Mouse (Mus musculus) forebrain, embryonic 12.5 days (tissue): ENCODE data around the gene Olfr344. TPM values are rescaled to one million over a fixed set of nuclear protein-coding genes. Genes with fewer than 3 reads are reported as not detected.

Experiments used
- ATAC-seq: fragments of 200-750 bp; cut with Nextera tagmentation; 2 replicates; pipeline ENCODE4 v1.8.0; 2017; ENCODE audit warnings: moderate TSS enrichment; ENCODE audit not compliant: low FRiP score
- H3K27ac ChIP-seq: fragments of 300-500 bp; sonication (generic); 2 replicates; pipeline ENCODE4 v1.5.1; 2016; ENCODE audit warnings: mild to moderate bottlenecking
- H3K27me3 ChIP-seq: fragments of 300-500 bp; sonication (generic); 2 replicates; pipeline ENCODE4 v1.6.1; 2016; ENCODE audit warnings: mild to moderate bottlenecking
- H3K36me3 ChIP-seq: fragments of 300-500 bp; sonication (generic); replicated peaks from 2 replicates; pipeline ENCODE4 v1.6.1; 2016; ENCODE audit warnings: mild to moderate bottlenecking
- H3K4me1 ChIP-seq: fragments of 300-500 bp; sonication (generic); 2 replicates; pipeline ENCODE4 v1.6.1; 2016
- H3K4me2 ChIP-seq: fragments of 300-500 bp; sonication (generic); 2 replicates; pipeline ENCODE4 v1.6.1; 2016; ENCODE audit warnings: mild to moderate bottlenecking, moderate library complexity
- H3K4me3 ChIP-seq: fragments of 300-500 bp; sonication (generic); replicated peaks from 2 replicates; pipeline ENCODE4 v1.5.1; 2016; ENCODE audit warnings: mild to moderate bottlenecking
- H3K9ac ChIP-seq: fragments of 300-500 bp; sonication (generic); 2 replicates; pipeline ENCODE4 v1.6.1; 2016; ENCODE audit warnings: mild to moderate bottlenecking
- H3K9me3 ChIP-seq: fragments of 300-500 bp; sonication (generic); 2 replicates; pipeline ENCODE4 v1.6.1; 2016
- WGBS: fragments of 180-500 bp; shearing (Covaris S2); methylation state at CpG from one replicate; pipeline ENCODE4 v1.1.7; 2016; 5-methylcytosine and 5-hydroxymethylcytosine counted together
- polyA plus RNA-seq: library from polyadenylated mRNA; unstranded; fragments of >200 nt; fragmentation: Nextera tagmentation; extraction: Ambion mirVana; gene quantifications from 2 replicates; pipeline ENCODE4 v1.2.1, GENCODE M21; 2016

Gene Olfr344
- polyA plus RNA-seq: not detected in 2 replicates

- Histone ChIP-seq H3K9ac (no peak within 1 kb of the TSS), H3K27ac (no peak within 1 kb of the TSS), H3K27me3 (no peaks in the 10 kb centered on the region), H3K4me1 (no peaks in the 10 kb centered on the region), H3K9me3 (peaks cover 18% of the 10 kb centered on the region; the same call in 1 of the 2 replicates), H3K36me3 (no peaks in the 10 kb centered on the region), H3K4me2 (no peak within 1 kb of the TSS), H3K4me3 (no peak within 1 kb of the TSS)
- no peak for ATAC-seq
- WGBS: 74% methylated on average over 1 of the region's 1 CpGs
Observed at GRCm38 (mm10) chr2:36566362-36566761, at the start of gene Olfr344. TSS of gene Olfr344 (plus strand) at chr2:36566662.

GRCm38 (mm10) chr2:36524698-36525097 lies 41.8 kb upstream of the Olfr344 start, which contains the start of gene Olfr342:
TSS of gene Olfr342 (plus strand) at chr2:36524998.
- ATAC-seq: no peak
- 73% methylated on average over 3 of the region's 3 CpGs for WGBS

GRCm38 (mm10) chr2:36565156-36565555 lies 1.3 kb upstream of the Olfr344 start:
- Histone ChIP-seq H3K9me3 (peaks cover 23% of the 10 kb centered on the region; the same call in 1 of the 2 replicates), H3K4me1 (no peaks in the 10 kb centered on the region), H3K4me2 (no peak overlapping the region), H3K9ac (no peak overlapping the region), H3K27ac (no peak overlapping the region), H3K4me3 (no peak overlapping the region), H3K27me3 (no peaks in the 10 kb centered on the region), H3K36me3 (no peaks in the 10 kb centered on the region)
- no peak for ATAC-seq

More at GRCm38 (mm10) chr2:36524698-36525097, 41.8 kb upstream of the Olfr344 start, which contains the start of gene Olfr342:
- H3K4me3 ChIP-seq: no peak within 1 kb of the TSS
- no peaks in the 10 kb centered on the region for H3K4me1 ChIP-seq
- no peak within 1 kb of the TSS for H3K27ac ChIP-seq
- H3K9ac ChIP-seq: no peak within 1 kb of the TSS
- no peaks in the 10 kb centered on the region for H3K27me3 ChIP-seq
- no peak within 1 kb of the TSS for H3K4me2 ChIP-seq
- H3K9me3 ChIP-seq: 0 out of 2 replicates have a peak, but pooled peaks cover 10% of the 10 kb centered on the region
- no peaks in the 10 kb centered on the region for H3K36me3 ChIP-seq

GRCm38 (mm10) chr2:36567022-36567421 lies 560 bp downstream of the Olfr344 start:
- H3K9ac ChIP-seq: no peak overlapping the region
- no peaks in the 10 kb centered on the region for H3K4me1 ChIP-seq
- H3K4me3 ChIP-seq: no peak overlapping the region
- H3K27ac ChIP-seq: no peak overlapping the region
- peaks cover 14% of the 10 kb centered on the region; the same call in 1 of the 2 replicates for H3K9me3 ChIP-seq
- H3K36me3 ChIP-seq: no peaks in the 10 kb centered on the region
- no peaks in the 10 kb centered on the region for H3K27me3 ChIP-seq
- no peak overlapping the region for H3K4me2 ChIP-seq
- no peak for ATAC-seq

- WGBS: 94% methylated on average over 3 of the region's 3 CpGs
- no peak overlapping the region for H3K9ac ChIP-seq
- H3K4me3 ChIP-seq: no peak overlapping the region
- no peak for ATAC-seq
- peaks cover 14% of the 10 kb centered on the region; the same call in 1 of the 2 replicates for H3K9me3 ChIP-seq
- no peak overlapping the region for H3K27ac ChIP-seq
- H3K4me1 ChIP-seq: no peaks in the 10 kb centered on the region
- no peaks in the 10 kb centered on the region for H3K36me3 ChIP-seq
- H3K4me2 ChIP-seq: no peak overlapping the region
- no peaks in the 10 kb centered on the region for H3K27me3 ChIP-seq
Observed at GRCm38 (mm10) chr2:36567845-36568244, 1.4 kb downstream of the Olfr344 start.

Other genes starting within 250 kb of the Olfr344 start
- not detected in 2 replicates for gene Olfr338, start 193.1 kb upstream of the Olfr344 start, polyA plus RNA-seq
- gene Olfr339, start 147.7 kb upstream of the Olfr344 start, polyA plus RNA-seq: not detected in 2 replicates
- gene Olfr340, start 114.1 kb upstream of the Olfr344 start, polyA plus RNA-seq: not detected in 2 replicates
- not detected in 2 replicates for gene Olfr341, start 84.2 kb upstream of the Olfr344 start, polyA plus RNA-seq
- not detected in 2 replicates for gene Olfr342, start 41.7 kb upstream of the Olfr344 start, polyA plus RNA-seq
- not detected in 2 replicates for gene Olfr345, start 73.4 kb downstream of the Olfr344 start, polyA plus RNA-seq
- gene Olfr346, start 119.1 kb downstream of the Olfr344 start, polyA plus RNA-seq: not detected in 2 replicates
- gene Olfr347, start 165.2 kb downstream of the Olfr344 start, polyA plus RNA-seq: not detected in 2 replicates
- gene Olfr348, start 217.6 kb downstream of the Olfr344 start, polyA plus RNA-seq: not detected in 2 replicates
- gene Olfr50, start 223.9 kb downstream of the Olfr344 start, polyA plus RNA-seq: not detected in 2 replicates